Mouse (Mus musculus): ENCODE data around the gene Dlx3.

DNA sequence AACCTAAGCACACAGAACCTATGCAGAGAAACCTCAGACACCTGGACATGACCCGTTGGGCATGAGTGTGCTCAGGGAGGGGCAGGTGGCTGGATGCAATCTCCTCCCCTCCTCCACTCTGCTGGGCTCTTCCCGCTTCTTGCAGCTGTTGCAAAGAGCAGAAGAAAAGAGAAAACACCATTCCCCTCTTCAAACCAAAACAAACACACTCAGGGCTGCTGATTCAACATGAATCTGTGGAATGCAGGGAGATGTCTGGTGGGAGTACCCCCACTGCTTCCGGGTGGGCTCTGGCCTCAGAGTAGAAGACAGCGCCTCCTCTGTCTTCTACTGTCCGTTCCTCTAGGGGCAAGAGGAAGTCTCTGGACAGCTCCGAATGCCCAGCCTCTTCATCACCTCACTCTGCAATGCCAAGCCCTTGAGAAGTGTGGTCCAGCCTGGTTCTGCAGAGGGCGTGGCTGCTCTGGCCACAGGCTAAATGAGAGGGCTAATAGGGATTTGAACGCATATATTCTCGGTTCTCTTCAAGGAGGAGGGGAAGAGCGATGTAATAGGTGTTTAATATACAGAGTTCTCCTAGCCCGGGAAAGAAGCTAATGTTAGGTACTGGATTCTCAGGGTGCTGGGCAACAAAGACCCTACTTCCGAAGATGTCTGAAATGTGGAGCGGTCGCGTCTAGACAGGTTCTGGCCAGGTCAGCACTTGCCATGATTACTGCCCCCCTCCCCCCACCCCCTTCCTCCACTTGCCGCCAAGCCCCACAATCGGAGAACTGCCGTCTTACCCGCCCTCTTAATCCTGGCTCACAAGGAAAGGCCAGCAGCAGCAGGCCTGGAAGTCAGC is 44.5 kb upstream of the Dlx3 start:
- TF ChIP-seq CEBPB (IDR thresholded peaks at IDR 0.05; ENCODE audit: low read depth) (no peak), FOSL1 (IDR thresholded peaks at IDR 0.05; ENCODE audit: insufficient read depth, low read length, poor library complexity, severe bottlenecking) (no peak), USF1 (IDR thresholded peaks at IDR 0.05; ENCODE audit: low read depth) (no peak), CTCF (IDR thresholded peaks at IDR 0.05; ENCODE audit: control insufficient read depth, insufficient read depth, insufficient read length) (no peak), MYOG (IDR thresholded peaks at IDR 0.05; ENCODE audit: control insufficient read depth, extremely low read depth, insufficient read length) (no peak), MAX (IDR thresholded peaks at IDR 0.05) (no peak)

Data from C2C12 (cell line).